Mouse (Mus musculus): ENCODE data around the gene Ugt8a.

DNA sequence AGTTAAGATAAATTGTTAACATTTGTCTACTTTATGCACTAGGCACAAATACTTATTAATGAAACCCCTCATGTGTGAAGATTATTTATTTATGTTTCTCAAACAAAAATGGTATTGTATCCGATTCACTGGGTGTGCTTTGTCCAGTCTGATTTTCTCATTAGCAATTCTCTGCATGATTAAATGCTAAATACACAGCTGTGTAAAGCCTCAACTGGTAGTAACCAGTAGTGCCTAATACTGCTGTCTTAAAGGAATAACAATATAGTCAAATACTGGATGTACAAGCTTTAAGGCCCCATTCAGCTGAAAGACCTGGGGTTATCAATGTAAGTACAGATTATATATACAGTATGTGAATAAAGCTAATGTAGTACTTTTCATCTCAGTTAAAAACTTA lies 39.4 kb downstream of the Ugt8a start:
- TF ChIP-seq CTCF (IDR thresholded peaks at IDR 0.05; ENCODE audit: low read depth) (no peak), EP300 (IDR thresholded peaks at IDR 0.05; ENCODE audit: low read depth) (no peak)

Data from heart, postnatal 0 days (tissue).